Mouse (Mus musculus) erythroblast, adult 5-6 weeks (primary cell): ENCODE measurements around the gene Syngr2. TPM values are rescaled to one million over a fixed set of nuclear protein-coding genes. Genes with fewer than 3 reads are reported as not detected.
A peak's percentile ranks its signal among the peaks of the same experiment; 100 is the strongest.
"Not testable (repeated sequence)": the region's sequence is repeated elsewhere in the genome, so short reads cannot be mapped to it uniquely, and the experiment has no call there.

ENCODE experiments used
- ATAC-seq: replicated peaks from 2 replicates; pipeline ENCODE4 v1.8.0; 2016; ENCODE audit warnings: moderate number of reproducible peaks, mild to moderate bottlenecking, moderate TSS enrichment, inconsistent platforms; ENCODE audit not compliant: poor library complexity, low FRiP score, severe bottlenecking
- total RNA-seq, 2 experiments: library from RNA; stranded (forward) in 1 of 2; stranded (reverse) in 1 of 2; fragments of 150-400 nt in 1 of 2; fragments of 200-764, 138-1000 nt in 1 of 2; gene quantifications; 2 replicates each; pipeline versions ENCODE4 v1.2.3 to v1.2.4; 2015 to 2017; ENCODE audit warnings: low replicate concordance in 2 of 2

Gene Syngr2
- total RNA-seq, 2 experiments from 2014 or later = 46.5 to 77.2 TPM

GRCm38 (mm10) chr11:117828149-117828887, 18.9 kb downstream of the Syngr2 start:
- 0 out of 2 replicates have a peak, but pooled peaks have one; percentile 12 for ATAC-seq

- peak; percentile 16 for ATAC-seq
Observed at GRCm38 (mm10) chr11:117828888-117829604, 19.6 kb downstream of the Syngr2 start.

GRCm38 (mm10) chr11:117829671-117830215, 20.3 kb downstream of the Syngr2 start:
- ATAC-seq = no peak

- peak; percentile 40 for ATAC-seq
Observed at GRCm38 (mm10) chr11:117830401-117830800, 20.9 kb downstream of the Syngr2 start.

- ATAC-seq = peak; percentile 61
Observed at GRCm38 (mm10) chr11:117832086-117832969, 22.9 kb downstream of the Syngr2 start.

GRCm38 (mm10) chr11:117833509-117833908, 24.0 kb downstream of the Syngr2 start:
- ATAC-seq = not testable (repeated sequence)

- ATAC-seq = no peak
Observed at GRCm38 (mm10) chr11:117834086-117834485, 24.6 kb downstream of the Syngr2 start.

GRCm38 (mm10) chr11:117836306-117836705, 26.8 kb downstream of the Syngr2 start:
- peak; percentile 43 for ATAC-seq

GRCm38 (mm10) chr11:117838572-117838971, 29.1 kb downstream of the Syngr2 start:
- peak; percentile 84 for ATAC-seq

GRCm38 (mm10) chr11:117839021-117839420, 29.6 kb downstream of the Syngr2 start:
- ATAC-seq = peak; percentile 18

GRCm38 (mm10) chr11:117840910-117841309, 31.4 kb downstream of the Syngr2 start:
- ATAC-seq = no peak

GRCm38 (mm10) chr11:117843434-117843833, 34.0 kb downstream of the Syngr2 start:
- ATAC-seq = no peak

- no peak for ATAC-seq
Observed at GRCm38 (mm10) chr11:117844997-117845396, 35.5 kb downstream of the Syngr2 start.

- ATAC-seq = no peak
Observed at GRCm38 (mm10) chr11:117845651-117846050, 36.2 kb downstream of the Syngr2 start.

GRCm38 (mm10) chr11:117846640-117847039, 37.2 kb downstream of the Syngr2 start:
- peak; percentile 29; the same call in 1 of the 2 replicates for ATAC-seq

GRCm38 (mm10) chr11:117847593-117848215, 38.2 kb downstream of the Syngr2 start:
- ATAC-seq = no peak

- peak; percentile 54 for ATAC-seq
Observed at GRCm38 (mm10) chr11:117848271-117848984, 39.0 kb downstream of the Syngr2 start.

- ATAC-seq = peak; percentile 86
Observed at GRCm38 (mm10) chr11:117848985-117849671, 39.7 kb downstream of the Syngr2 start, which contains the start of gene Birc5. Gene Birc5, plus strand, starts transcription at chr11:117849251.
